In the genomic region with DNA sequence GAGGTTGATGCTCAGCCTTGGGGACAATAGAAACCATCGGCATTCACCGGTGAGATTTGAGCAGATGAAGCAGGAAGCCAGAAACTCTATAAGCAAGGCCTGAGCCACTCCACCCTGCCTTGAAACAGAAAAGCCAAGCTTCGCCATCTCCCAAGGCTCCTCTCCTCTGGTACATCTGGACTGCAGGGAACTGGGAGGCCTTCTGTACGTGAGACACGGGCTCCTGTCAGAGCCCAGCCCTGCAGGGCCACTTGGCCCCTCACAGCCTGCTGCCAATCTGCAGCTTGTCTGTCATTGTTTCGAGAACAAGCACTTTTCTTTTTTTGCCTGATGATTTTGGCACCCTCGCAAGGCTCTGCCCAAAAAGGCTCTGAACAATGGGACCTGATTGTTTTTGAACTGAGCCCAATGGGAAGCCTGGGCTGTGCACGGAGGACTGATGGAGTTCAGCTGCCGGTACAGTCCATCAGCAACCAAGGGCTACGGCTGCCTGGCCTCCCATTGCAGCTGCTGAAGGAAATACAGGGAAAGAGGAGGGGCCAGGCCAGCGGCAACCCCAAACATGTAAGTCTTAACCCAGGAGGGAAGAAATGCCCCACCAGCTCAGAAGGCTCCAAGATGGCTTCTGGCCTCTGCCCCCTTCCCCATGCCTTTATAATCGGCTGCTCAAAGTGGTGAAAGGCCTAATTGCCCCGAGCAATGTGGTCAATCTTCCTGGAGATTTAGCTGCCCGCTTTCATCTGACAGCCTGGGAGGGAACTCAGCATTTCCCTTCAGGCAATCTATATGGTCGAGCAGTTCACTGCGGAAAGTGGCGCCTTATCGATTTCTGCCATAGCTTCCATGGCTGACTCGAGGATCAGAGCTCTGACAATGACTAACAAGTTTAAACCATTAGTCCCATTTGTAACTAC, we compare ENCODE assay signal across 7 mouse cellular contexts.
DNase-seq lines count a peak whose midpoint lies in the region; ATAC-seq and TF ChIP-seq lines count a peak whose summit lies in the region.

No protein-coding gene starts in this region.

- no peaks in the 10 kb centered on the region for H3K36me3 ChIP-seq in E14TG2a.4 (ENCODE audit: insufficient read depth, low read length)
- no peaks in the 10 kb centered on the region for H3K36me3 ChIP-seq in heart, embryonic 13.5 days
- no peaks in the 10 kb centered on the region for H3K36me3 ChIP-seq in limb, embryonic 13.5 days

- no peaks in the 10 kb centered on the region for H3K9me3 ChIP-seq in E14TG2a.4 (ENCODE audit: low read length)
- no peaks in the 10 kb centered on the region for H3K9me3 ChIP-seq in heart, embryonic 13.5 days
- H3K9me3 ChIP-seq in limb, embryonic 13.5 days: no peaks in the 10 kb centered on the region

- H3K4me2 ChIP-seq in heart, embryonic 13.5 days: peak overlapping the region; percentile 55
- H3K4me2 ChIP-seq in limb, embryonic 13.5 days (replicated peaks): peak overlapping the region; percentile 45

- WGBS in heart, embryonic 13.5 days: 41% methylated on average over 19 of the region's 19 CpGs
- 31% methylated on average over 19 of the region's 19 CpGs for WGBS in limb, embryonic 13.5 days

- H3K9ac ChIP-seq in heart, embryonic 13.5 days: no peak overlapping the region
- 0 out of 2 replicates have a peak overlapping the region, but pooled peaks have one; percentile 43 for H3K9ac ChIP-seq in limb, embryonic 13.5 days

- no peak for TF ChIP-seq CTCF in E14TG2a.4 (conservative IDR thresholded peaks at IDR 0.05; ENCODE audit: low read length)

- no peak for ATAC-seq in heart, embryonic 13.5 days (ENCODE audit: extremely low read depth, insufficient number of reproducible peaks, low FRiP score, low TSS enrichment)
- no peak for ATAC-seq in limb, embryonic 13.5 days (ENCODE audit: low FRiP score, low read depth)
- no peak for ATAC-seq in erythroid progenitor cell, adult 5-6 weeks (replicated peaks; ENCODE audit: low FRiP score, poor library complexity, severe bottlenecking)
- no peak for ATAC-seq in erythroblast, adult 5-6 weeks (replicated peaks; ENCODE audit: low FRiP score, poor library complexity, severe bottlenecking)

- H3K27me3 ChIP-seq in E14TG2a.4 (ENCODE audit: insufficient read depth, low read length): peaks cover 9% of the 10 kb centered on the region; the same call in 1 of the 2 replicates
- no peaks in the 10 kb centered on the region for H3K27me3 ChIP-seq in heart, embryonic 13.5 days (replicated peaks)
- H3K27me3 ChIP-seq in limb, embryonic 13.5 days: peaks cover 6% of the 10 kb centered on the region; the same call in 1 of the 2 replicates

- H3K27ac ChIP-seq in heart, embryonic 13.5 days (replicated peaks): no peak overlapping the region
- no peak overlapping the region for H3K27ac ChIP-seq in limb, embryonic 13.5 days

- DNase-seq in Muller cell, postnatal 12 days (ENCODE audit: inconsistent ontology term): peak; percentile 49
- DNase-seq in telencephalon, adult 2 months (ENCODE audit: low read depth, low spot score): peak; percentile 28

- H3K4me1 ChIP-seq in E14TG2a.4 (replicated peaks; ENCODE audit: low read depth, low read length): peaks cover 24% of the 10 kb centered on the region
- H3K4me1 ChIP-seq in heart, embryonic 13.5 days: peaks cover 13% of the 10 kb centered on the region
- peaks cover 12% of the 10 kb centered on the region; the same call in 1 of the 2 replicates for H3K4me1 ChIP-seq in limb, embryonic 13.5 days

- peak overlapping the region; percentile 49 for H3K4me3 ChIP-seq in E14TG2a.4 (replicated peaks; ENCODE audit: low read length)
- H3K4me3 ChIP-seq in heart, embryonic 13.5 days: peak overlapping the region; percentile 19; the same call in 1 of the 2 replicates
- no peak overlapping the region for H3K4me3 ChIP-seq in limb, embryonic 13.5 days
